Mouse (Mus musculus): ENCODE data around the gene Prdm16. TPM values are rescaled to one million over a fixed set of nuclear protein-coding genes. Genes with fewer than 3 reads are reported as not detected.

Prdm16 gene
- polyA plus RNA-seq, 1 experiment from 2014 or later = 29.8 TPM

GRCm38 (mm10) chr4:154371542-154372247 is 265.0 kb downstream of the Prdm16 start:
- Histone ChIP-seq H3K27ac (ENCODE audit: low read length) (no peak overlapping the region), H3K4me1 (replicated peaks; ENCODE audit: control insufficient read depth, insufficient read depth, low read length) (0 out of 2 replicates have a peak, but pooled peaks cover 3% of the 10 kb centered on the region), H3K4me3 (replicated peaks; ENCODE audit: low read length) (no peak overlapping the region), H3K9me3 (ENCODE audit: control insufficient read depth, low read length) (no peaks in the 10 kb centered on the region), H3K4me2 (ENCODE audit: low read length) (no peak overlapping the region), H3K27me3 (replicated peaks; ENCODE audit: control insufficient read depth, insufficient read depth, low read length) (no peaks in the 10 kb centered on the region), H3K9ac (replicated peaks; ENCODE audit: low read depth, low read length) (no peak overlapping the region), H3K36me3 (ENCODE audit: control insufficient read depth, insufficient read depth) (no peaks in the 10 kb centered on the region)
- WGBS = 72% methylated on average over 13 of the region's 13 CpGs
- no peak for ATAC-seq

- no peak for ATAC-seq
- Histone ChIP-seq H3K36me3 (ENCODE audit: control insufficient read depth, insufficient read depth) (no peaks in the 10 kb centered on the region), H3K4me1 (replicated peaks; ENCODE audit: control insufficient read depth, insufficient read depth, low read length) (0 out of 2 replicates have a peak, but pooled peaks cover 3% of the 10 kb centered on the region), H3K4me3 (replicated peaks; ENCODE audit: low read length) (no peak overlapping the region), H3K9ac (replicated peaks; ENCODE audit: low read depth, low read length) (no peak overlapping the region), H3K9me3 (ENCODE audit: control insufficient read depth, low read length) (no peaks in the 10 kb centered on the region), H3K4me2 (ENCODE audit: low read length) (no peak overlapping the region), H3K27ac (ENCODE audit: low read length) (no peak overlapping the region), H3K27me3 (replicated peaks; ENCODE audit: control insufficient read depth, insufficient read depth, low read length) (no peaks in the 10 kb centered on the region)
- 88% methylated on average over 8 of the region's 8 CpGs for WGBS
These were observed 265.8 kb downstream of the Prdm16 start for GRCm38 (mm10) chr4:154370841-154371240.

DNA sequence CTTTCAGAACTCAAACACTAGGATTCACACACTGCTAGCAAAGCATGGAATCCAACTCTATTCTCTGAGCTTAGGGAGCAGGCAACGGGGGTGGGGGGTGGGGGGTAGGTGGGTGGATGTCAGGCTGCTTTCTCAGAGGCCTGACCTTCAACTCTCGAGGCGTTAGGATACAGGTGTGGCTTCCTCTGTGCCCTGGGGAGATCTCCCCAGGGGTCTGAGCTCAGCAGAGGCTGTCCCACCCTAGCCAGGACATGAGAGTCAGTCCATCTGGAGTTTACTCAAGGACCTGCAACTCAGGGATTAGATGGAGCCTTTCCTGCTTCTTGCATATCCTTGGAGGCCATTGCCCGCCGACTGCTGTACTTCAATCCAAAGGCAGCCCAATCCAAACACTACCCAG is 267.6 kb downstream of the Prdm16 start:
- no peak for ATAC-seq
- Histone ChIP-seq H3K36me3 (ENCODE audit: control insufficient read depth, insufficient read depth) (no peaks in the 10 kb centered on the region), H3K9me3 (ENCODE audit: control insufficient read depth, low read length) (no peaks in the 10 kb centered on the region), H3K4me1 (replicated peaks; ENCODE audit: control insufficient read depth, insufficient read depth, low read length) (0 out of 2 replicates have a peak, but pooled peaks cover 3% of the 10 kb centered on the region), H3K4me2 (ENCODE audit: low read length) (no peak overlapping the region), H3K27me3 (replicated peaks; ENCODE audit: control insufficient read depth, insufficient read depth, low read length) (no peaks in the 10 kb centered on the region), H3K9ac (replicated peaks; ENCODE audit: low read depth, low read length) (no peak overlapping the region), H3K4me3 (replicated peaks; ENCODE audit: low read length) (no peak overlapping the region), H3K27ac (ENCODE audit: low read length) (no peak overlapping the region)
- WGBS = 86% methylated on average over 5 of the region's 5 CpGs

DNA sequence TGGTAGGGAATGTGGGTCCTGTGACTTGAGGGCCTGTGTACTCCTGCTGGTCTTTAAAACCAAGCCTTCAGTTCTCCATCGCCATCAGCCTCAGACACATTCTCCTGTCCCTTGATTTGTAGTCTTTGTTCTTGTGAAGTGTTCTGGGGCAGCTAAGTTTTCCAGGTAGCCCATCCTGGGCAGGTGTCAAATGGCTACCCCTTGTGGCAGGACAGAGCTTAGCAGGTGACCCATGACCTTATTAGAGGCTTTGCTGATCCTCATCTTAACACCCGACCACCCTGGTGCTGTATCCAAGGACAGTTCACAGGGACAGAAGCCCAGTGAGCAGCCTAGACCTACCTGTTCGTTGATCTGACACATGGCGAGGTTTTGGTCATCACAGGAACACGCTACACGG is 269.8 kb downstream of the Prdm16 start:
- Histone ChIP-seq H3K27ac (ENCODE audit: low read length) (no peak overlapping the region), H3K9me3 (ENCODE audit: control insufficient read depth, low read length) (no peaks in the 10 kb centered on the region), H3K27me3 (replicated peaks; ENCODE audit: control insufficient read depth, insufficient read depth, low read length) (no peaks in the 10 kb centered on the region), H3K9ac (replicated peaks; ENCODE audit: low read depth, low read length) (no peak overlapping the region), H3K4me3 (replicated peaks; ENCODE audit: low read length) (no peak overlapping the region), H3K4me1 (replicated peaks; ENCODE audit: control insufficient read depth, insufficient read depth, low read length) (no peaks in the 10 kb centered on the region), H3K4me2 (ENCODE audit: low read length) (no peak overlapping the region), H3K36me3 (ENCODE audit: control insufficient read depth, insufficient read depth) (no peaks in the 10 kb centered on the region)
- WGBS = 86% methylated on average over 6 of the region's 6 CpGs
- ATAC-seq = no peak

DNA sequence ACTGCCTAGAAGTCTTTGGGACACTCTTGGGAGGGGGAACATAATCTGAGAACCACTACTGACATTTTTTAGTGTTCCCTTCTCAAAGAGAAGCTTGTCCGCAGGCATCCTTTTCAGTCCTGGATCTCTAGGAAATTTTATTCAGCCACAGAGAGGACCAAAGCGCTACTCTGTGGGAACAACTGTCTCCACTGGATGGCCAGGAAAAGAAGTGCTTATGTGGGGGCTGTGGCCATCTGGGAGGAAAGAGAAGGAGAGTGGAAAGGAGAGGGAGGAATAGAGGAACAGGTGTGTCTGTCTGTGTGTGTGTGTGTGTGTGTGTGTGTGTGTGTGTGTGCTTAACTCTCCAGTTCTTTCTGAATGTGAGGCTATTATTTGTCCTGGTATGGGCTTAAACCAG is 271.9 kb downstream of the Prdm16 start:
- WGBS = 93% methylated on average over 2 of the region's 2 CpGs
- no peak for ATAC-seq
- H3K4me2 ChIP-seq (ENCODE audit: low read length) = no peak overlapping the region
- no peak overlapping the region for H3K4me3 ChIP-seq (replicated peaks; ENCODE audit: low read length)
- no peak overlapping the region for H3K27ac ChIP-seq (ENCODE audit: low read length)
- no peaks in the 10 kb centered on the region for H3K36me3 ChIP-seq (ENCODE audit: control insufficient read depth, insufficient read depth)
- no peaks in the 10 kb centered on the region for H3K27me3 ChIP-seq (replicated peaks; ENCODE audit: control insufficient read depth, insufficient read depth, low read length)
- no peaks in the 10 kb centered on the region for H3K4me1 ChIP-seq (replicated peaks; ENCODE audit: control insufficient read depth, insufficient read depth, low read length)
- H3K9ac ChIP-seq (replicated peaks; ENCODE audit: low read depth, low read length) = no peak overlapping the region
- no peaks in the 10 kb centered on the region for H3K9me3 ChIP-seq (ENCODE audit: control insufficient read depth, low read length)

GRCm38 (mm10) chr4:154360850-154361249 is 275.8 kb downstream of the Prdm16 start:
- no peaks in the 10 kb centered on the region for H3K27me3 ChIP-seq (replicated peaks; ENCODE audit: control insufficient read depth, insufficient read depth, low read length)
- WGBS = 56% methylated on average over 3 of the region's 3 CpGs
- H3K4me1 ChIP-seq (replicated peaks; ENCODE audit: control insufficient read depth, insufficient read depth, low read length) = peaks cover 2% of the 10 kb centered on the region; the same call in 1 of the 2 replicates
- H3K4me2 ChIP-seq (ENCODE audit: low read length) = no peak overlapping the region
- no peak overlapping the region for H3K4me3 ChIP-seq (replicated peaks; ENCODE audit: low read length)
- no peak overlapping the region for H3K9ac ChIP-seq (replicated peaks; ENCODE audit: low read depth, low read length)
- no peaks in the 10 kb centered on the region for H3K9me3 ChIP-seq (ENCODE audit: control insufficient read depth, low read length)
- no peak overlapping the region for H3K27ac ChIP-seq (ENCODE audit: low read length)
- ATAC-seq = no peak
- H3K36me3 ChIP-seq (ENCODE audit: control insufficient read depth, insufficient read depth) = no peaks in the 10 kb centered on the region

- H3K4me1 ChIP-seq (replicated peaks; ENCODE audit: control insufficient read depth, insufficient read depth, low read length) = peaks cover 2% of the 10 kb centered on the region; the same call in 1 of the 2 replicates
These were observed 276.2 kb downstream of the Prdm16 start for GRCm38 (mm10) chr4:154360441-154360840.

DNA sequence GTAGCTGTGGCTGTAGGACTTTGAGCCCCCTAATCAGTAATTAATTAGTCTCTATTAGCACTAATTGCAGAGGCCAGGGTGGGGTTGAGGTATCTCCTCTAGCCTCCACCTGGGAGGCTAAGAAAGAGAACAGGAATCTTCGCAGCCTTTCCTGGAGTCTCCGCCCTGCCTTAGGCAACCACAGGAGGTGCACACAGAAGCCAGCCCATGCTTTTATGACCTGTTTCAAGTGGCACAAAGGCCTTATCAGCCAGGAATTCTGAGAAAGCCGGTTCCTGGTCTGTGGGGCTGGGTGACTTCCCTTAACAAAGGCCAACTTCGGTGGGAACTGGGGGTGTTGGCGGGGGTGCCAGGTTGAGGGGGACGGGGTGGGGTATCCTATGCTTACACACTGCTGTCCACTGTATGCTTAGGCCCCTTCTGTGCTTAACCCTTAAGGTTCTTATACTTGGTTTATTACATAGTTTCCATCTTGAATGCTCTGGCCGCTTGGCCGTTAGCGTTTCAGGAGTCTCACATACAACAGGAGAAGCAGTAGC is 276.8 kb downstream of the Prdm16 start:
- Histone ChIP-seq H3K4me3 (replicated peaks; ENCODE audit: low read length) (no peak overlapping the region), H3K4me1 (replicated peaks; ENCODE audit: control insufficient read depth, insufficient read depth, low read length) (peaks cover 2% of the 10 kb centered on the region; the same call in 1 of the 2 replicates), H3K27me3 (replicated peaks; ENCODE audit: control insufficient read depth, insufficient read depth, low read length) (no peaks in the 10 kb centered on the region), H3K9me3 (ENCODE audit: control insufficient read depth, low read length) (no peaks in the 10 kb centered on the region), H3K36me3 (ENCODE audit: control insufficient read depth, insufficient read depth) (no peaks in the 10 kb centered on the region), H3K9ac (replicated peaks; ENCODE audit: low read depth, low read length) (no peak overlapping the region), H3K4me2 (ENCODE audit: low read length) (no peak overlapping the region), H3K27ac (ENCODE audit: low read length) (no peak overlapping the region)
- no peak for ATAC-seq
- WGBS = 63% methylated on average over 9 of the region's 9 CpGs

More at GRCm38 (mm10) chr4:154360441-154360840, 276.2 kb downstream of the Prdm16 start:
- no peak overlapping the region for H3K4me2 ChIP-seq (ENCODE audit: low read length)
- no peaks in the 10 kb centered on the region for H3K36me3 ChIP-seq (ENCODE audit: control insufficient read depth, insufficient read depth)
- H3K9ac ChIP-seq (replicated peaks; ENCODE audit: low read depth, low read length) = no peak overlapping the region
- no peaks in the 10 kb centered on the region for H3K27me3 ChIP-seq (replicated peaks; ENCODE audit: control insufficient read depth, insufficient read depth, low read length)
- no peak overlapping the region for H3K27ac ChIP-seq (ENCODE audit: low read length)
- ATAC-seq = no peak
- no peak overlapping the region for H3K4me3 ChIP-seq (replicated peaks; ENCODE audit: low read length)
- H3K9me3 ChIP-seq (ENCODE audit: control insufficient read depth, low read length) = no peaks in the 10 kb centered on the region
- 87% methylated on average over 6 of the region's 7 CpGs for WGBS

GRCm38 (mm10) chr4:154358816-154359215 is 277.9 kb downstream of the Prdm16 start:
- H3K9me3 ChIP-seq (ENCODE audit: control insufficient read depth, low read length) = no peaks in the 10 kb centered on the region
- no peak overlapping the region for H3K4me3 ChIP-seq (replicated peaks; ENCODE audit: low read length)
- H3K9ac ChIP-seq (replicated peaks; ENCODE audit: low read depth, low read length) = no peak overlapping the region
- H3K27ac ChIP-seq (ENCODE audit: low read length) = no peak overlapping the region
- WGBS = 42% methylated on average over 11 of the region's 11 CpGs
- H3K36me3 ChIP-seq (ENCODE audit: control insufficient read depth, insufficient read depth) = no peaks in the 10 kb centered on the region
- peaks cover 2% of the 10 kb centered on the region; the same call in 1 of the 2 replicates for H3K4me1 ChIP-seq (replicated peaks; ENCODE audit: control insufficient read depth, insufficient read depth, low read length)
- H3K4me2 ChIP-seq (ENCODE audit: low read length) = no peak overlapping the region
- H3K27me3 ChIP-seq (replicated peaks; ENCODE audit: control insufficient read depth, insufficient read depth, low read length) = no peaks in the 10 kb centered on the region
- ATAC-seq = no peak

All from forebrain, embryonic 16.5 days (tissue).